Mouse (Mus musculus) CD4-positive naive resting alpha-beta T cell, adult 57 days (primary cell): Measurements from ENCODE around the gene Mlkl. TPM values are rescaled to one million over a fixed set of nuclear protein-coding genes. Genes with fewer than 3 reads are reported as not detected.

Experiments used
- total RNA-seq: library from RNA; stranded (reverse); gene quantifications from one replicate; pipeline ENCODE4 v1.2.4, GENCODE M21; 2023

Gene Mlkl
- total RNA-seq: not detected

GRCm38 (mm10) chr8:111337890-111338347, at the start of gene Mlkl:
Gene Mlkl (minus strand): TSS chr8:111338177.

GRCm38 (mm10) chr8:111299821-111300568, 38.0 kb downstream of the Mlkl start, which contains the start of gene Rfwd3:
Gene Rfwd3 (minus strand): TSS chr8:111300222.

Other genes starting within 250 kb of the Mlkl start
- gene Clec18a, start 245.8 kb downstream of the Mlkl start, total RNA-seq: not detected
- 24.7 TPM for gene Pdpr, start 243.5 kb downstream of the Mlkl start, total RNA-seq
- gene Glg1, start 79.0 kb downstream of the Mlkl start, total RNA-seq: 64.0 TPM
- gene Rfwd3, start 38.0 kb downstream of the Mlkl start, total RNA-seq: 27.9 TPM
- gene Fa2h, start 55.6 kb upstream of the Mlkl start, total RNA-seq: not detected
- gene Wdr59, start 183.9 kb upstream of the Mlkl start, total RNA-seq: 13.2 TPM
- gene Znrf1, start 197.9 kb upstream of the Mlkl start, total RNA-seq: 162 TPM